Mouse (Mus musculus) intestine, embryonic 15.5 days (tissue): ENCODE measurements around the gene Gen1. TPM values are rescaled to one million over a fixed set of nuclear protein-coding genes. Genes with fewer than 3 reads are reported as not detected.

ENCODE experiments used
- ATAC-seq: fragments of 200-750 bp; cut with Nextera tagmentation; 2 replicates; pipeline ENCODE4 v1.8.0; 2017; ENCODE audit warnings: moderate TSS enrichment, moderate library complexity
- H3K27ac ChIP-seq: fragments of 300-500 bp; sonication (generic); 2 replicates; pipeline ENCODE4 v1.5.1; 2015; ENCODE audit warnings: mild to moderate bottlenecking, inconsistent platforms
- H3K27me3 ChIP-seq: fragments of 300-500 bp; sonication (generic); replicated peaks from 2 replicates; pipeline ENCODE4 v1.6.1; 2015; ENCODE audit warnings: inconsistent platforms
- H3K36me3 ChIP-seq: fragments of 300-500 bp; sonication (generic); 2 replicates; pipeline ENCODE4 v1.6.1; 2015; ENCODE audit warnings: inconsistent platforms
- H3K4me1 ChIP-seq: fragments of 300-500 bp; sonication (generic); replicated peaks from 2 replicates; pipeline ENCODE4 v1.6.1; 2015; ENCODE audit warnings: inconsistent platforms
- H3K4me2 ChIP-seq: fragments of 300-500 bp; sonication (generic); replicated peaks from 2 replicates; pipeline ENCODE4 v1.6.1; 2015; ENCODE audit warnings: mild to moderate bottlenecking, inconsistent platforms
- H3K4me3 ChIP-seq: fragments of 300-500 bp; sonication (generic); replicated peaks from 2 replicates; pipeline ENCODE4 v1.5.1; 2015; ENCODE audit warnings: inconsistent platforms
- H3K9ac ChIP-seq: fragments of 300-500 bp; sonication (generic); 2 replicates; pipeline ENCODE4 v1.6.1; 2015; ENCODE audit warnings: inconsistent platforms
- H3K9me3 ChIP-seq: fragments of 300-500 bp; sonication (generic); 2 replicates; pipeline ENCODE4 v1.6.1; 2016; ENCODE audit warnings: inconsistent platforms
- WGBS: fragments of 180-500 bp; shearing (Covaris S2); methylation state at CpG from one replicate; pipeline ENCODE4 v1.1.7; 2015; 5-methylcytosine and 5-hydroxymethylcytosine counted together
- polyA plus RNA-seq: library from polyadenylated mRNA; unstranded; fragments of >200 nt; fragmentation: Nextera tagmentation; extraction: Ambion mirVana; gene quantifications from 2 replicates; pipeline ENCODE4 v1.2.1, GENCODE M21; 2015

Gene Gen1
- 7.3 and 7.7 TPM in 2 replicates for polyA plus RNA-seq

DNA sequence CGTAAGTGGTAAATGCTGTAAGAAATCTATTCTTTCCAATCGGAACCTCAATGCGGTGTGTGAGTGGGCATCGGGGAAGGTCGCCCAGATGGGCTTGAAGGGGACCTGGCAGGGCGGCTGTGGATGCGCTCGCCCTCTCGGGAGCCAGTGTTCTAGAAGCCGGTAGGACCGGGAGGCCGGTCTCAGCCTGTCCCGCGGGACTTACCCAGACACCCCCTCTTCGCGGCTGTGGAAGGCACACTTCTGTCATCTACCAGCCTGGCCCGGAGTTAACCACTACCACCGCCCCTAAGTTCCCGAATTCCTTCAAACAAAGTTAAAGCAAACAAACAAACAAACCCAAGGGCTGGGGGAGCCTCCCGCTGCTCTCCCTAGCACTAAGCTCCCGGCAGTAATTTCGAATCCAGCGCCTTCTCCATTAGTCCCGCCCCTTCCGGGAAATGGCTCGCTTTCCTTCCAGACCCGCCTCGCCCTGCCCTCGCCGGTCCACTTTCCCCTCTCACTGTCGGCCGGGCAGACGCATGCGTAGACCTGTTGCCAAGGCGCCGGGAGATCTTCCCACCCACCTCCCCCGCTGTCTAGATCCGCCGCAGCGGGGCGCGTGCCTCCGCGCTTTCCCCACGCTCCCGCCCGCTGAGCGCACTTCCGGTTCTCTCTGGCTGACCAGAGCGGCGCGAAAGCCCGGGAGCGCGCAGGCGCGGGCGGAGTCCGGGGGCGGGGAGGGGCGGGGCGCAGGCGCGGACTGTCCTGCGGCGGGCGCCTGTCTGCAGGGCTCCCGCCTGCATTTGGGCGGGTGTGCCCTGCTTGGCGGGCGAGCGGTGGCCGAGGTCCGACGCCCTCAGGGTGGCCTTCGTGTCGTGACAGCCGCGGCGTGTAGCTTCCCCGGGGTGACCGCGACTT is at the start of gene Gen1, which contains the start of gene Smc6:
Gene Gen1 (minus strand): TSS at position 420 of the 900 bp plus-strand sequence.
Gene Smc6 (plus strand): TSS at position 505 of the 900 bp plus-strand sequence.
- H3K27me3 ChIP-seq: no peaks in the 10 kb centered on the region
- H3K4me3 ChIP-seq: peak within 1 kb of the TSS; percentile 92
- H3K9me3 ChIP-seq: no peaks in the 10 kb centered on the region
- H3K27ac ChIP-seq: peak within 1 kb of the TSS; percentile 92
- WGBS: 0% methylated on average over 83 of the region's 83 CpGs
- no peaks in the 10 kb centered on the region for H3K36me3 ChIP-seq
- H3K9ac ChIP-seq: peak within 1 kb of the TSS; percentile 95
- peaks cover 9% of the 10 kb centered on the region; the same call in 1 of the 2 replicates for H3K4me1 ChIP-seq
- ATAC-seq: peak; percentile 99
- H3K4me2 ChIP-seq: peak within 1 kb of the TSS; percentile 91

DNA sequence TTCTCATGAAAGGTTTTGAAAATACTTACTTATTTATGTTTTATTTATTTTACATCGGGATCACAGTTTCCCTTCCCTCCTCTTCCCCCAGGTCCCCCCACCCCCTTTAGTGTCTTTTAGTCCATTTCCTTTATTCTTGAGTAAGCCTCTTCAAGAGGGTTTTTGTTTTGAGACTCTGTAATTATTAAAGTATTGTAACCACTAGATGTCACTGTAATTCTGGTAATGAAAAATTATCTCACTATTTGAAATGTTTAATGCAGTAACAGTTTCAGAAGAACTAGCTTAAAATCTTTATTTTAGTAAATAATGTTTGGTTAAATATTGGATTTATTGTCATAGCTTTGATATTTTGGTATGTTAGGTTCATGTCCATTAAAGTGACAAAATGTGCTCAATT is 48.2 kb upstream of the Gen1 start:
- no peaks in the 10 kb centered on the region for H3K9me3 ChIP-seq
- H3K4me2 ChIP-seq: no peak overlapping the region
- H3K4me1 ChIP-seq: no peaks in the 10 kb centered on the region
- H3K4me3 ChIP-seq: no peak overlapping the region
- H3K36me3 ChIP-seq: 0 out of 2 replicates have a peak, but pooled peaks cover 3% of the 10 kb centered on the region
- H3K27me3 ChIP-seq: no peaks in the 10 kb centered on the region
- H3K9ac ChIP-seq: no peak overlapping the region
- 60% methylated on average over 1 of the region's 1 CpGs for WGBS
- H3K27ac ChIP-seq: no peak overlapping the region
- no peak for ATAC-seq

DNA sequence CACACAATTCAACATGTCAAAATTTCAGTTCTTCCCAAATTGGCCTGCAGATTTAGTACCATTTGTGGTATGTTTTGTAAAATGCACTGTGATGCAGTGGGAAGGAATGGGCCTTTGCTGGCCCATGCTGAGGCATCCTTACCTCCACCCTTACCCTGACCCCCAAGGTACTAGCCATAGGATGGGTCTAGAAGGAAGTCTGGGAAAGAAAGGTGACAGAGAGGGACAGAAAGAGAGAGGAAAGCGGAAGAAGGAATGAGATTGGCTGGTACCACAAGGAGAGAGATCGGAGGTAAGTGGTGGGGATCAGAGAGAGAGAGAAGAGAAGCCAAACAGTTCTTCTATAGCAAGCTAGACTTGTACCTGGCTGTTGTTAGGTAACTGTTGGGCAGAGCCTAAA is 45.5 kb upstream of the Gen1 start:
- Histone ChIP-seq H3K4me1 (no peaks in the 10 kb centered on the region), H3K27me3 (no peaks in the 10 kb centered on the region), H3K9ac (no peak overlapping the region), H3K27ac (no peak overlapping the region), H3K4me3 (no peak overlapping the region), H3K4me2 (no peak overlapping the region), H3K9me3 (no peaks in the 10 kb centered on the region), H3K36me3 (peaks cover 8% of the 10 kb centered on the region; the same call in 1 of the 2 replicates)
- ATAC-seq: no peak
- 98% methylated on average over 2 of the region's 2 CpGs for WGBS

DNA sequence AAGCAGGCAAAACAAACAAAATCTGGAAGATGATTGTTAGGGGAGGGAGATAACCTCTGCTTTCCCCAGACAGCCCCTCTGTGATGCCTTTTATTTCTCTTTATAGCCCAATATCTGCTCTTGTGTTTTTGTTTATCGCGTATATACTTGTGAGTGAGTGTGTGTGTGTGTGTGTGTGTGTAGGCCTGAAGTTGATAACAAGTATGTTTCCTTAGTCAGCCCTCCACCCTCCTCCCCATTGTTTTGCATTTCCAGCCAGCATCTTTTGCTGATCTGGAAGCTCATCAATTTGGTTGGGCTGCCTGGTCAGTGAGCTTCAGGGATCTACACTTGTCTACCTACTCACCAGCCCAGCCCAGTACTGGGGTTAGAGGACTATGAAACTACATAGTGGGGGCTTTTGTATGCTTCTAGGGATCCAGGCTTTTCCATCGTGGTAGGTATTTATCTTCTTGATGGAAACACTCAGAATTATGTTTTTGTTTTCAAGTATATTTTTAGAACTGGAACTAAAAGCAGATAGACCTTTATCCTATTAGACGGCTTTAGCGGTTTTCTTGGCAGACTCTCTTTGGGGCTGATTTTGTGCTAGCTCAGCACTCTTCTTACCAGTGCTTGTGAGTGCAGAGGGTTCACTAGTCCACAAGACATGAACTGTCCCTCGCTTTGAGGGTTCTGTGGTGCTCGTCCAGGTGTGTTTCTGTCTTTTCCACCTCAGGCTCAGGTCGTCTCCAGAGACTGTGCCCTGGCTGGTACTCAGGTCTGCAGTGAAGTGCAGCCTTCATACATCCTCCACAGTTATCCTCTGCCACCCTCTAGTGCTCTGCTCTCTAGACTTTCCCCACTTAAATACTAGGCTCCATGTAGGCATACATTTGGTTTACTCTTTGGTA is 41.4 kb upstream of the Gen1 start:
- Histone ChIP-seq H3K4me2 (no peak overlapping the region), H3K4me1 (no peaks in the 10 kb centered on the region), H3K4me3 (no peak overlapping the region), H3K27me3 (no peaks in the 10 kb centered on the region), H3K9ac (no peak overlapping the region), H3K27ac (no peak overlapping the region), H3K9me3 (no peaks in the 10 kb centered on the region), H3K36me3 (peaks cover 22% of the 10 kb centered on the region)
- no peak for ATAC-seq
- 91% methylated on average over 8 of the region's 8 CpGs for WGBS

DNA sequence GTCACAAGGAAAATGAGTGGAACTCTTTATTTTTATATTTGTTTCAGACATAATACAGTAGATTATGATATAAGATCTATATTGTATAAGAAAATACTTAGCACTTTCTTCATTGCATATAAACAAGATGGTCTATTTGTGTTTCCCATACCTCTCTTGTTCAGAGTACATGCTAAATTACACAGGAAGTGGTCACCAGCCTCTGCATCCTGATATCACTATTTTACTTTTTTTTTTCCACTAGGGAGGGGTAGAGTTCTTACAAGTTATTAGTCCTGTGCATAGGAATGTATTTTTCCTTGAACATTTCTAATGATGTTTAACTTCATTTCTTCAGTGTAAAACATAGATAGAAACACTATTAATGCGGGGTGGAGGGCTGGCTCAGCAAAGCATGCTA is 35.3 kb upstream of the Gen1 start:
- ATAC-seq: no peak

DNA sequence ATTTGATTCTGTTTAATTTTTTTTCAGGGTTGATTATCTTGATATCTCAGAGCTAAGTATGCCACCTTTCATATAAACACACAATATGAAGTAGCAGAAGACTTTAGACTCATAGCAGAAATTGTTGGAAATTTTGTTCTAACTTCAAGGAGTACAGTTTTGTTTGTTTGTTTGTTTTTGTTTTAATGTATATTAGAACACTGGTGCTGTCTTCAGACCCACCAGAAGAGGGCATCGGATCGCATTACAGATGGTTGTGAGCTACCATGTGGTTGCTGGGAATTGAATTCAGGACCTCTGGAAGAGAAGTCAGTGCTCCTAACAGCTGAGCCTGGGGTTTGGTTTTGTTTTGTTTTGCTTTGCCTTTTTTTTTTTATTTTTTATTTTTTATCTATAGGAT is 20.8 kb upstream of the Gen1 start:
- no peaks in the 10 kb centered on the region for H3K9me3 ChIP-seq
- no peak overlapping the region for H3K9ac ChIP-seq
- H3K4me2 ChIP-seq: no peak overlapping the region
- no peak for ATAC-seq
- no peak overlapping the region for H3K27ac ChIP-seq
- WGBS: 98% methylated on average over 2 of the region's 2 CpGs
- no peaks in the 10 kb centered on the region for H3K27me3 ChIP-seq
- no peaks in the 10 kb centered on the region for H3K4me1 ChIP-seq
- H3K36me3 ChIP-seq: peaks cover 10% of the 10 kb centered on the region
- no peak overlapping the region for H3K4me3 ChIP-seq

More for the DNA sequence above, 35.3 kb upstream of the Gen1 start:
- Histone ChIP-seq H3K4me1 (no peaks in the 10 kb centered on the region), H3K27ac (no peak overlapping the region), H3K9me3 (no peaks in the 10 kb centered on the region), H3K4me3 (no peak overlapping the region), H3K27me3 (no peaks in the 10 kb centered on the region), H3K4me2 (no peak overlapping the region), H3K36me3 (peaks cover 15% of the 10 kb centered on the region), H3K9ac (no peak overlapping the region)
- WGBS: 94% methylated on average over 1 of the region's 1 CpGs

DNA sequence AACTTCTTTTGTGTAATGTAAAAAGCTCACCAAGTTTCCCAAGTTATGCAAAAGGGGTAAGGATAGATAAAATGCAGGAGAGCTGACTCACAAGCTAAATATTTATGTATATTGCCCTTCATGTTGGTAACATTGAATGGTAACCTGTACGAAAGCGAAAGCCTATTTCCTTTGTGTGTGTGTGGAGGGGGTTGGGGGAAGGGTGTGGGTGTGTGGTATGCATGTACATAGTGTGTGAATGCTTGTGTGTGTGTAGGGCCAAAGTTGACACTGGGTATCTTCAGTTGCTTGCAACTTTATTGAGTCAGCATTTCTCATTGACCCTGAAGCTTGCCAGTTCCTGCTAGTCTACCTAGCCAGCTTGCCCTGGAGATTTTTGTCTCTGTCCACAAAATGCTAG is 16.0 kb upstream of the Gen1 start:
- H3K27ac ChIP-seq: no peak overlapping the region
- ATAC-seq: no peak
- no peak overlapping the region for H3K4me3 ChIP-seq
- no peaks in the 10 kb centered on the region for H3K27me3 ChIP-seq
- H3K9ac ChIP-seq: no peak overlapping the region
- no peaks in the 10 kb centered on the region for H3K4me1 ChIP-seq
- H3K36me3 ChIP-seq: 0 out of 2 replicates have a peak, but pooled peaks cover 14% of the 10 kb centered on the region
- no peak overlapping the region for H3K4me2 ChIP-seq
- no peaks in the 10 kb centered on the region for H3K9me3 ChIP-seq
- WGBS: 85% methylated on average over 2 of the region's 2 CpGs

DNA sequence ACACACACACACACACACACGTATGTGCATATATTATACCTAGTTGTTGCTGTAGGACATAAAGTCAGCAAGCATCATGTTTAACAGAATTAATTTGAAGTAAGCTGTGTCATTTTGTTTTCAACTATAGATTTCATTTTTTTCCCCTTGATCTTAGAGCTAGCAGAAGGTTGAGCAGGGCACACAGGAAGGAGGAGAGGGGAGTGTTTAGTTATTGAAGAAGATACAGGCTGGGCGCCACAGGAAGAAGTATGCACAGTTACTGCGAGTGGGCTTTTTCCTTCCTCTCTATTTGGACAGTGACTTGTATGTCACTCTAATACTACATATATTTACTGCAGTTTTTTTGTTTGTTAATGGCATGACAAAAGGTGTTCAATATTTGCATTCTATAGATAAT is 14.3 kb upstream of the Gen1 start:
- Histone ChIP-seq H3K36me3 (0 out of 2 replicates have a peak, but pooled peaks cover 8% of the 10 kb centered on the region), H3K27me3 (no peaks in the 10 kb centered on the region), H3K27ac (no peak overlapping the region), H3K4me1 (no peaks in the 10 kb centered on the region), H3K4me3 (no peak overlapping the region), H3K9ac (no peak overlapping the region), H3K4me2 (no peak overlapping the region), H3K9me3 (no peaks in the 10 kb centered on the region)
- ATAC-seq: no peak
- 88% methylated on average over 3 of the region's 3 CpGs for WGBS

DNA sequence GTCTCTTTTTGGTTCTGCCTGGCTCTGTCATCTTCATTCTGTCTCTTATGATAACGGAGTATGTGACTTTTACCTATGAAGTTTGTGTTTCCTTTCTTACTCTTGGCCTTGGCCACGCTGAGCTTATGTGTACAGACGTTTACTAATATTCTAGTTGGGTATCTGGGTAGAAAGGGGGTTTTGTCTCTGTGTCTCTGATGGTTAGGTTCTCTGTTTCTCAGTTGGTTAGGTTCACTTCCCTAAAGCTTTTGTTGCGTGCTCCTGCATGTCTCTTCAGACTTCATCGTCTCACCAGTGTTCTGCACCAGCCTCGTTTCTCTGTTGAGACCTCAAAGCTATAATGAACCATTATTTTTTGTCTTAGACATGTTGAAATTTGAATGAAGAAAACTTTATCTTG is 11.6 kb upstream of the Gen1 start:
- 95% methylated on average over 6 of the region's 6 CpGs for WGBS
- no peak overlapping the region for H3K27ac ChIP-seq
- no peak overlapping the region for H3K4me3 ChIP-seq
- H3K9me3 ChIP-seq: no peaks in the 10 kb centered on the region
- no peaks in the 10 kb centered on the region for H3K4me1 ChIP-seq
- no peak for ATAC-seq
- H3K27me3 ChIP-seq: no peaks in the 10 kb centered on the region
- no peak overlapping the region for H3K4me2 ChIP-seq
- H3K9ac ChIP-seq: no peak overlapping the region
- H3K36me3 ChIP-seq: 0 out of 2 replicates have a peak, but pooled peaks cover 8% of the 10 kb centered on the region

DNA sequence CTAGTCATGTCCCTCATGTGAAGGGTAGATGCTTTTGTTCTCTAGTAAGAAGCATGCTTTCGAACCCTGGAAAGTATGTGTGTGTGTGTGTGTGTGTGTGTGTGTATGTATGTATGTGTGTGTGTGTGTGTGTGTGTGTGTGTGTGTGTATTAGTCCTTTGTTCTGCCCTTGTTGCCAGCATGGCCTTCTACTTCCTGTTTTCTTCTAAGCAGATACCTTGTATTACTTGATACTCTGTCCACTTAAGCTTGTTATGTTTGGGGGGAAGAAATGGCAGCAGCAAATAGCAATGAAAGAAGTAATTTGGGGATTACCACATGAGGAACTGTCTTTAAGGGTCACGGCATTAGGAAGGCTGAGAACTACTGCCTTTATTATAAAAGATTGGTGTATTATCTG is 11.0 kb upstream of the Gen1 start:
- no peak for ATAC-seq
- Histone ChIP-seq H3K4me1 (no peaks in the 10 kb centered on the region), H3K4me2 (no peak overlapping the region), H3K36me3 (0 out of 2 replicates have a peak, but pooled peaks cover 7% of the 10 kb centered on the region), H3K4me3 (no peak overlapping the region), H3K9me3 (no peaks in the 10 kb centered on the region), H3K27ac (no peak overlapping the region), H3K9ac (no peak overlapping the region), H3K27me3 (no peaks in the 10 kb centered on the region)
- 90% methylated on average over 2 of the region's 2 CpGs for WGBS

DNA sequence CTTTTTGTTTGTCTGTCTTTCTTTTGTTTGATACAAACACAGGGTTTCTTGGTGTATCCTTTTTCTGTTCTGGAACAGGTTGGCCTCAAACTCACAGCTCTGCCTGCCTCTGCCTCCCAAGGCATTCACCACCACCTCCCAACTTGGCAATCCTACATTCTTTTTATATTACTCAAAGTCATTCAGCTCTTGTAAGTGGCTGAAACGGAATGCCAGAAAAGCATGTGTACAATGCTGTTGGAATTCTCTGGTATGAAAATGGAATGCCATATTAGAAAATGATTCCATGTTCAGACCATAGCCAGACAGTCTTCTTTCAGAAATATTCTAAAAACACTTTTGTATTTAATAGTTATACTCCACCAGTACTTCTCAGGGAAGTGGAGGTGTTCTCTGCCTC is 7.6 kb upstream of the Gen1 start:
- H3K4me3 ChIP-seq: no peak overlapping the region
- H3K27ac ChIP-seq: no peak overlapping the region
- H3K36me3 ChIP-seq: 0 out of 2 replicates have a peak, but pooled peaks cover 4% of the 10 kb centered on the region
- no peak overlapping the region for H3K4me2 ChIP-seq
- H3K9ac ChIP-seq: no peak overlapping the region
- ATAC-seq: no peak
- no peaks in the 10 kb centered on the region for H3K9me3 ChIP-seq
- no peaks in the 10 kb centered on the region for H3K27me3 ChIP-seq
- H3K4me1 ChIP-seq: 0 out of 2 replicates have a peak, but pooled peaks cover 3% of the 10 kb centered on the region
- 62% methylated on average over 1 of the region's 1 CpGs for WGBS

DNA sequence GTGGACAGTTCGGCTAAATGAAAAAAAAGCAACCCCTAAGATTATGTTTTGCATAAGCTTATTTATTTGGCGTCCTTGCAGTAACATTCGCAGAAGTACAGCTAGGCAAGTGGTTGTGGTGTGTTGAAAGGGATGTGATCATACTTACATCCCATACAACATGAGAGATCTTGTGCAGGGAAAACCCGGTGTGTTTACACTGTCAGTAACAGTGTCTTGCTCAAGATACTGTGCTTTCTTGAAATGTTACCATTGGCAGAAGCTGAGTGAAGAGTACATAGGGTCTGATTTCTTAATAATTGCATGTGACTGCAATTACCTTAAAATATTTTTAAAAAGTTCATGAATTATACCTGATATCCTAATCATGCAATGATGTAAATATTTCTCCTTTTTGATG is 7.0 kb upstream of the Gen1 start:
- Histone ChIP-seq H3K4me3 (no peak overlapping the region), H3K4me2 (no peak overlapping the region), H3K9ac (no peak overlapping the region), H3K27ac (no peak overlapping the region), H3K36me3 (0 out of 2 replicates have a peak, but pooled peaks cover 2% of the 10 kb centered on the region), H3K27me3 (no peaks in the 10 kb centered on the region), H3K4me1 (0 out of 2 replicates have a peak, but pooled peaks cover 6% of the 10 kb centered on the region), H3K9me3 (no peaks in the 10 kb centered on the region)
- ATAC-seq: no peak
- 87% methylated on average over 4 of the region's 4 CpGs for WGBS
